Mouse (Mus musculus) brain, embryonic 14.5 days (tissue): ENCODE results near the gene Actr3.

Experiments used
- CTCF ChIP-seq: fragments of 200-500 bp; IDR thresholded peaks from 2 replicates; pipeline ENCODE4 v1.5.1; 2012; ENCODE audit warnings: inconsistent platforms, mild to moderate bottlenecking, moderate library complexity, borderline replicate concordance; ENCODE audit not compliant: insufficient read depth, insufficient read length; ENCODE audit errors: extremely low read depth
- POLR2A ChIP-seq: fragments of 200-500 bp; IDR thresholded peaks from 2 replicates; pipeline ENCODE4 v1.6.1; 2012; ENCODE audit warnings: mild to moderate bottlenecking, inconsistent platforms, borderline replicate concordance; ENCODE audit not compliant: poor library complexity, insufficient read depth, insufficient read length, severe bottlenecking; ENCODE audit errors: extremely low read depth

DNA sequence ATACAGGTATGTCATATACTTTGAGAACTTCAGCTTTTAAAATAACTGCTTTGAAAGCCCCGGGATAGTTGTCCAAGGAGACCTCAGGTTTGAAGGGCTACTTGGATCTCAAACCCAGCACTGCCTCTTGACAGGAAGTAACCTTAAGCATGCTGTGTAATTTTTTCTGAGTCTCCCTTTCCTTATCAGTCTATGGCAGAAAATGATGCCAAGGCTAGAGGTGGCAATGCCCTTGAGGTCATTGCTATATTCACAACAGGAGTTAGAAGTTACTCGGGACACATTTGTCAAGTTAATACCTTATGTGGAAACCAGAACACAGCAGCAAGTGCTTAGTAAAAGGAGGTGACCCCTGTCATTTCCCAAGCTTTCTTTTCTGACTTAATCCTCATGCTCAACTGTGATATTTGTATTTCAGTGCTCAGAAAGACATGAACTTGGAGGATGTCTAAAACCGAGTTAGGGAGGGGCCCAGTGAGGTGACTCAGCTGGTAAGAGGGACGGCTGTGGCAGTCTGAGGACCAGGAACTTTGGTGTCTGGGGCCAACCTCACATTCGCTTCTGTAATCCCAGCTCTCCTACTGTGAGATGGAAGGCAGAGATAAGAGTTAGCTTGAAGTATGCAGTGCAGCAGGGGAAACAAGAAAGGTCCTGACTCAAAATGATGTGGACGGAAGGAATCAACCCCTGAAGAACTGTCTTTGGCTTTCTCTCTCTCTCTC lies 40.6 kb upstream of the Actr3 start:
- no peak for TF ChIP-seq CTCF
- TF ChIP-seq POLR2A, result no peak
